Mouse (Mus musculus) MN1 (cell line): Measurements from ENCODE around the gene Clca3a2.
"Not testable (repeated sequence)": the region's sequence is repeated elsewhere in the genome, so short reads cannot be mapped to it uniquely, and the experiment has no call there.

ENCODE experiments used
- DNase-seq: peaks from one replicate; pipeline ENCODE4 v3.0.0-alpha.2; 2016; ENCODE audit warnings: low spot score

The Clca3a2 gene

GRCm38 (mm10) chr3:144819219-144819618 is at the start of gene Clca3a2:
Gene Clca3a2, minus strand, starts transcription at chr3:144819494.
- DNase-seq: not testable (repeated sequence)

- DNase-seq: no peak
Observed at GRCm38 (mm10) chr3:144849584-144849983, 30.3 kb upstream of the Clca3a2 start.

GRCm38 (mm10) chr3:144849014-144849556 is 29.8 kb upstream of the Clca3a2 start, which contains the start of gene Clca3b:
Gene Clca3b, minus strand, starts transcription at chr3:144849357.
- DNase-seq: not testable (repeated sequence)

GRCm38 (mm10) chr3:144827257-144827656 is 8.0 kb upstream of the Clca3a2 start:
- no peak for DNase-seq

GRCm38 (mm10) chr3:144825151-144825550 is 5.9 kb upstream of the Clca3a2 start:
- DNase-seq: peak; percentile 68

GRCm38 (mm10) chr3:144823331-144823730 is 4.0 kb upstream of the Clca3a2 start:
- DNase-seq: no peak

- DNase-seq: no peak
Observed at GRCm38 (mm10) chr3:144820632-144821031, 1.3 kb upstream of the Clca3a2 start.

GRCm38 (mm10) chr3:144813336-144813735 is 6.0 kb downstream of the Clca3a2 start:
- DNase-seq: not testable (repeated sequence)

- no peak for DNase-seq
Observed at GRCm38 (mm10) chr3:144811821-144812220, 7.5 kb downstream of the Clca3a2 start.

GRCm38 (mm10) chr3:144808153-144808925 is 11.0 kb downstream of the Clca3a2 start:
- DNase-seq: not testable (repeated sequence)

GRCm38 (mm10) chr3:144806626-144807025 is 12.7 kb downstream of the Clca3a2 start:
- not testable (repeated sequence) for DNase-seq

- peak; percentile 15 for DNase-seq
Observed at GRCm38 (mm10) chr3:144801861-144802260, 17.4 kb downstream of the Clca3a2 start.

- no peak for DNase-seq
Observed at GRCm38 (mm10) chr3:144785181-144786148, 33.8 kb downstream of the Clca3a2 start.

GRCm38 (mm10) chr3:144765161-144765560 is 54.1 kb downstream of the Clca3a2 start:
- DNase-seq: no peak

- DNase-seq: no peak
Observed at GRCm38 (mm10) chr3:144761454-144761853, 57.8 kb downstream of the Clca3a2 start.

- no peak for DNase-seq
Observed at GRCm38 (mm10) chr3:144760592-144761309, 58.5 kb downstream of the Clca3a2 start, which contains the start of gene Clca3a1. Gene Clca3a1, minus strand, starts transcription at chr3:144760977.

GRCm38 (mm10) chr3:144759719-144760118 is 59.6 kb downstream of the Clca3a2 start:
- no peak for DNase-seq

- not testable (repeated sequence) for DNase-seq
Observed at GRCm38 (mm10) chr3:144756103-144756502, 63.2 kb downstream of the Clca3a2 start.

- no peak for DNase-seq
Observed at GRCm38 (mm10) chr3:144753120-144753519, 66.2 kb downstream of the Clca3a2 start.

- DNase-seq: not testable (repeated sequence)
Observed at GRCm38 (mm10) chr3:144749062-144749963, 70.0 kb downstream of the Clca3a2 start.
